Mouse (Mus musculus) stomach, embryonic 15.5 days (tissue): ENCODE measurements around the gene Diaph3. TPM values are rescaled to one million over a fixed set of nuclear protein-coding genes. Genes with fewer than 3 reads are reported as not detected.

Experiments
- microRNA-seq: library from miRNA; unstranded; fragments of <30 nt; microRNA quantifications from one replicate; pipeline ENCODE4, GENCODE M21; 2016
- polyA plus RNA-seq: library from polyadenylated mRNA; unstranded; fragments of >200 nt; fragmentation: Nextera tagmentation; extraction: Ambion mirVana; gene quantifications from 2 replicates; pipeline ENCODE4 v1.2.1, GENCODE M21; 2015

The Diaph3 gene
- polyA plus RNA-seq, 1 experiment from 2014 or later, result 10.9 TPM

Small RNAs within 50 kb of the gene (microRNA-seq; reads per million reads assigned to microRNA genes)
- not detected for gene Gm23438
